ENCODE assay signal across 8 mouse cellular contexts in genomic region chr15:77982195-77982939, GRCm38 (mm10). TPM values are rescaled to one million over a fixed set of nuclear protein-coding genes. Genes with fewer than 3 reads are reported as not detected.
DNase-seq lines count a peak whose midpoint lies in the region; ATAC-seq and TF ChIP-seq lines count a peak whose summit lies in the region.

No protein-coding gene starts in this region.

- TF ChIP-seq CTCF in brain, embryonic 14.5 days (IDR thresholded peaks at IDR 0.05; ENCODE audit: borderline replicate concordance, extremely low read depth, insufficient read depth, insufficient read length), result peak; percentile 91
- TF ChIP-seq CTCF in lung, postnatal 0 days (IDR thresholded peaks at IDR 0.05), result peak; percentile 72

- H3K27me3 ChIP-seq in forebrain, embryonic 14.5 days (replicated peaks; ENCODE audit: control insufficient read depth, insufficient read depth, low read length), result no peaks in the 10 kb centered on the region
- no peaks in the 10 kb centered on the region for H3K27me3 ChIP-seq in lung, postnatal 0 days (replicated peaks; ENCODE audit: insufficient read depth, low read length)

- DNase-seq in 416B (ENCODE audit: low read depth), result peak; percentile 70
- DNase-seq in CD8-positive naive resting alpha-beta T cell, adult 2 months (ENCODE audit: low read depth in 2 of 2, low spot score in 2 of 2), result peak; percentile 43 to 52
- peak; percentile 78 for DNase-seq in brain, embryonic 14.5 days (ENCODE audit: low read depth)
- peak; percentile 75 for DNase-seq in forebrain, embryonic 14.5 days (ENCODE audit: low spot score)
- DNase-seq in kidney, postnatal 36 days, result peak; percentile 8 to 68
- DNase-seq in lung, postnatal 0 days (ENCODE audit: low spot score), result peak; percentile 30
- peak; percentile 77 for DNase-seq in right cerebral cortex, adult 18-20 months

- 27% methylated on average over 18 of the region's 18 CpGs for WGBS in forebrain, embryonic 14.5 days
- 30% methylated on average over 18 of the region's 18 CpGs for WGBS in lung, postnatal 0 days

- no peaks in the 10 kb centered on the region for H3K36me3 ChIP-seq in forebrain, embryonic 14.5 days (ENCODE audit: control insufficient read depth, insufficient read depth, low read length)
- H3K36me3 ChIP-seq in lung, postnatal 0 days (ENCODE audit: insufficient read depth, low read length), result no peaks in the 10 kb centered on the region

- no peak overlapping the region for H3K27ac ChIP-seq in forebrain, embryonic 14.5 days (ENCODE audit: low read depth, low read length)
- no peak overlapping the region for H3K27ac ChIP-seq in lung, postnatal 0 days (ENCODE audit: low read length)

- no peaks in the 10 kb centered on the region for H3K9me3 ChIP-seq in forebrain, embryonic 14.5 days (replicated peaks; ENCODE audit: control insufficient read depth, low read length)
- no peaks in the 10 kb centered on the region for H3K9me3 ChIP-seq in lung, postnatal 0 days (ENCODE audit: low read length)

- H3K9ac ChIP-seq in forebrain, embryonic 14.5 days (ENCODE audit: low read length), result 0 out of 2 replicates have a peak overlapping the region, but pooled peaks have one; percentile 17
- H3K9ac ChIP-seq in lung, postnatal 0 days (replicated peaks; ENCODE audit: low read depth), result no peak overlapping the region

- no peaks in the 10 kb centered on the region for H3K4me1 ChIP-seq in forebrain, embryonic 14.5 days (ENCODE audit: control insufficient read depth, insufficient read depth, low read length)
- no peaks in the 10 kb centered on the region for H3K4me1 ChIP-seq in lung, postnatal 0 days (ENCODE audit: insufficient read depth, low read depth, low read length)

- peak; percentile 62 for ATAC-seq in forebrain, embryonic 14.5 days
- no peak for ATAC-seq in lung, postnatal 0 days
- ATAC-seq in activated CD4-positive, CD25-positive, alpha-beta regulatory T cell, adult 4 months, result no peak

- no peak for TF ChIP-seq EP300 in lung, postnatal 0 days (IDR thresholded peaks at IDR 0.05)

- H3K4me3 ChIP-seq in forebrain, embryonic 14.5 days (ENCODE audit: low read depth, low read length), result no peak overlapping the region
- H3K4me3 ChIP-seq in lung, postnatal 0 days (ENCODE audit: low read depth, low read length), result no peak overlapping the region

- no peak for TF ChIP-seq POLR2A in brain, embryonic 14.5 days (IDR thresholded peaks at IDR 0.05; ENCODE audit: borderline replicate concordance, extremely low read depth, insufficient read depth, insufficient read length, poor library complexity, severe bottlenecking)

- no peak overlapping the region for H3K4me2 ChIP-seq in forebrain, embryonic 14.5 days (ENCODE audit: low read length)
- H3K4me2 ChIP-seq in lung, postnatal 0 days (replicated peaks; ENCODE audit: low read depth, low read length), result no peak overlapping the region

RNA-seq across cellular contexts. Expression of gene Eif3d, which starts 11.8 kb away (rescaled TPM):
- polyA plus RNA-seq in brain, embryonic 14.5 days (2012; rRNA removed), result 202 and 208 TPM in 2 replicates
- polyA plus RNA-seq in forebrain, embryonic 14.5 days (2014; fragmentation: Nextera tagmentation; extraction: Ambion mirVana), result 167 and 199 TPM in 2 replicates
- 82.4 and 95.8 TPM in 2 replicates for polyA plus RNA-seq in lung, postnatal 0 days (2015; fragmentation: Nextera tagmentation; extraction: Ambion mirVana)
- 100 to 1,000 TPM; 169 to 182 TPM for polyA plus RNA-seq in activated CD4-positive, CD25-positive, alpha-beta regulatory T cell, adult 4 months (2017; shearing (Covaris generic))

RNA-seq across cellular contexts. Expression of gene Foxred2, which starts 25.8 kb away (rescaled TPM):
- 18.0 and 23.7 TPM in 2 replicates for polyA plus RNA-seq in brain, embryonic 14.5 days (2012; rRNA removed)
- polyA plus RNA-seq in forebrain, embryonic 14.5 days (2014; fragmentation: Nextera tagmentation; extraction: Ambion mirVana), result 12.3 and 12.8 TPM in 2 replicates
- 0.21 and 0.24 TPM in 2 replicates for polyA plus RNA-seq in lung, postnatal 0 days (2015; fragmentation: Nextera tagmentation; extraction: Ambion mirVana)
- 1 to 10 TPM; 2.0 TPM for polyA plus RNA-seq in activated CD4-positive, CD25-positive, alpha-beta regulatory T cell, adult 4 months (2017; shearing (Covaris generic))

RNA-seq across cellular contexts. Expression of gene Txn2, which starts 53.6 kb away (rescaled TPM):
- 163 and 168 TPM in 2 replicates for polyA plus RNA-seq in brain, embryonic 14.5 days (2012; rRNA removed)
- polyA plus RNA-seq in forebrain, embryonic 14.5 days (2014; fragmentation: Nextera tagmentation; extraction: Ambion mirVana), result 269 and 291 TPM in 2 replicates
- 121 and 122 TPM in 2 replicates for polyA plus RNA-seq in lung, postnatal 0 days (2015; fragmentation: Nextera tagmentation; extraction: Ambion mirVana)
- polyA plus RNA-seq in activated CD4-positive, CD25-positive, alpha-beta regulatory T cell, adult 4 months (2017; shearing (Covaris generic)), result 100 to 1,000 TPM; 219 to 245 TPM
